Mouse (Mus musculus): Measurements from ENCODE around the gene Lhfpl2. TPM values are rescaled to one million over a fixed set of nuclear protein-coding genes. Genes with fewer than 3 reads are reported as not detected.

Lhfpl2 gene
- total RNA-seq, 2 experiments from 2014 or later, result 2.5 to 3.7 TPM

GRCm38 (mm10) chr13:94134646-94135045 lies 77.0 kb downstream of the Lhfpl2 start:
- no peak for DNase-seq
- intact Hi-C loops (cut with DNase I), result no loop called here

- intact Hi-C loops (cut with DNase I), result no loop called here
Measured at GRCm38 (mm10) chr13:94135180-94135579, 77.6 kb downstream of the Lhfpl2 start.

GRCm38 (mm10) chr13:94139713-94140445 lies 82.3 kb downstream of the Lhfpl2 start:
- intact Hi-C loops (cut with DNase I), result loop anchor here (5.0 kb wide), 1 partner anchor 78 kb away; no protein-coding TSS in a partner anchor
- DNase-seq, result peak in 1 of 2 experiments; percentile 31

More at GRCm38 (mm10) chr13:94135180-94135579, 77.6 kb downstream of the Lhfpl2 start:
- peak; percentile 60 to 72 for DNase-seq

GRCm38 (mm10) chr13:94140446-94140845 lies 82.8 kb downstream of the Lhfpl2 start:
- intact Hi-C loops (cut with DNase I), result loop anchor here (5.0 kb wide), 1 partner anchor 78 kb away; no protein-coding TSS in a partner anchor
- DNase-seq, result no peak

GRCm38 (mm10) chr13:94143063-94143652 lies 85.6 kb downstream of the Lhfpl2 start:
- intact Hi-C loops (cut with DNase I), result loop anchor here (5.0 kb wide), 1 partner anchor 81 kb away; no protein-coding TSS in a partner anchor
- peak; percentile 35 for DNase-seq

- no peak for DNase-seq
- intact Hi-C loops (cut with DNase I), result loop anchor here (5.0 kb wide), 1 partner anchor 82 kb away; no protein-coding TSS in a partner anchor
Measured at GRCm38 (mm10) chr13:94144451-94144850, 86.9 kb downstream of the Lhfpl2 start.

GRCm38 (mm10) chr13:94147257-94147656 lies 89.7 kb downstream of the Lhfpl2 start:
- intact Hi-C loops (cut with DNase I), result loop anchor here (2.0 to 5.0 kb wide), 3 partner anchors 50 to 355 kb away; no protein-coding TSS in a partner anchor
- peak in 1 of 2 experiments; percentile 32 for DNase-seq

GRCm38 (mm10) chr13:94149006-94149405 lies 91.4 kb downstream of the Lhfpl2 start:
- peak in 1 of 2 experiments; percentile 17 for DNase-seq
- intact Hi-C loops (cut with DNase I), result loop anchor here (5.0 kb wide), 2 partner anchors 48 to 357 kb away; no protein-coding TSS in a partner anchor

GRCm38 (mm10) chr13:94149781-94150180 lies 92.2 kb downstream of the Lhfpl2 start:
- intact Hi-C loops (cut with DNase I), result loop anchor here (5.0 kb wide), 2 partner anchors 48 to 357 kb away; no protein-coding TSS in a partner anchor
- no peak for DNase-seq

GRCm38 (mm10) chr13:94151308-94151707 lies 93.7 kb downstream of the Lhfpl2 start:
- intact Hi-C loops (cut with DNase I), result no loop called here
- DNase-seq, result no peak

GRCm38 (mm10) chr13:94152836-94153235 lies 95.2 kb downstream of the Lhfpl2 start:
- DNase-seq, result no peak
- intact Hi-C loops (cut with DNase I), result no loop called here

- no peak for DNase-seq
Measured at GRCm38 (mm10) chr13:94153658-94154057, 96.1 kb downstream of the Lhfpl2 start.

GRCm38 (mm10) chr13:94154512-94155296 lies 97.1 kb downstream of the Lhfpl2 start:
- intact Hi-C loops (cut with DNase I), result no loop called here
- no peak for DNase-seq

More at GRCm38 (mm10) chr13:94153658-94154057, 96.1 kb downstream of the Lhfpl2 start:
- intact Hi-C loops (cut with DNase I), result no loop called here

GRCm38 (mm10) chr13:94155657-94156429 lies 98.2 kb downstream of the Lhfpl2 start:
- intact Hi-C loops (cut with DNase I), result no loop called here
- DNase-seq, result no peak

GRCm38 (mm10) chr13:94158864-94159477 lies 101.4 kb downstream of the Lhfpl2 start:
- intact Hi-C loops (cut with DNase I), result no loop called here
- no peak for DNase-seq

- intact Hi-C loops (cut with DNase I), result no loop called here
- DNase-seq, result no peak
Measured at GRCm38 (mm10) chr13:94159478-94160220, 102.1 kb downstream of the Lhfpl2 start.

- intact Hi-C loops (cut with DNase I), result no loop called here
Measured at GRCm38 (mm10) chr13:94164501-94164900, 106.9 kb downstream of the Lhfpl2 start.

GRCm38 (mm10) chr13:94168319-94168718 lies 110.7 kb downstream of the Lhfpl2 start:
- DNase-seq, result no peak
- intact Hi-C loops (cut with DNase I), result no loop called here

More at GRCm38 (mm10) chr13:94164501-94164900, 106.9 kb downstream of the Lhfpl2 start:
- DNase-seq, result no peak

All from heart, postnatal 36 days (tissue).